7 mouse cellular contexts compared by ENCODE assay signal in the genomic region with DNA sequence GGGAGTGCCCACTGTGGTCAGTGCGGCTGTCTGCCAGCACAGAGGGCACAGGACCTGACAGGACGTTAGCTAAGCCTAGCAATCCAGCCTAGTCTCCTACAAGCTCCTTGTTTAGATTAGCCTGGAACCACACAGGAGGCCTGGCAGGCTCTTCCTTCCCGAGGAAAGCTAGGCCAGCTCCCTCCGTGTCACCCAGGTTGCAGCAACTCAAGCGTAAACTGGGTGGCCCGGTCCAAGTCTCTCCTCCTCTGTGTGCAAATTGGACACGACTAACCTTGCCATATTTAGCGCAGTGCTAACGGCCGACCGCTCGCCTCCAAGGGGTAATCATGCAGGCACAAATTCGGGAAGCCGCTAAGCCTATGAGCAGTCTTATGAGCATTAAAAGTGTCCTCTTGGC.
A peak's percentile ranks its signal among the peaks of the same experiment; 100 is the strongest.
DNase-seq lines count a peak whose midpoint lies in the region; ATAC-seq lines count a peak whose summit lies in the region.

No protein-coding gene starts in this region.

- ATAC-seq in cerebellum, adult (ENCODE audit: insufficient number of reproducible peaks, low FRiP score, low TSS enrichment) = peak; percentile 82
- peak; percentile 59 for ATAC-seq in hindbrain, embryonic 15.5 days (ENCODE audit: low FRiP score, low read depth)

- no peaks in the 10 kb centered on the region for H3K27me3 ChIP-seq in hindbrain, embryonic 15.5 days

- H3K36me3 ChIP-seq in hindbrain, embryonic 15.5 days = no peaks in the 10 kb centered on the region

- H3K9ac ChIP-seq in hindbrain, embryonic 15.5 days = 0 out of 2 replicates have a peak overlapping the region, but pooled peaks have one; percentile 5

- peaks cover 53% of the 10 kb centered on the region for H3K4me1 ChIP-seq in hindbrain, embryonic 15.5 days (replicated peaks)

- no peak overlapping the region for H3K4me3 ChIP-seq in hindbrain, embryonic 15.5 days

- H3K9me3 ChIP-seq in hindbrain, embryonic 15.5 days = no peaks in the 10 kb centered on the region

- 23% methylated on average over 14 of the region's 14 CpGs for WGBS in hindbrain, embryonic 15.5 days

- no peak overlapping the region for H3K4me2 ChIP-seq in hindbrain, embryonic 15.5 days

- peak overlapping the region; percentile 70 for H3K27ac ChIP-seq in hindbrain, embryonic 15.5 days (replicated peaks)

- peak; percentile 89 to 95 for DNase-seq in cerebellum, postnatal 14 days
- peak; percentile 39 for DNase-seq in lung, postnatal 25 days (ENCODE audit: low spot score)
- no peak for DNase-seq in layer of hippocampus, postnatal 14 days (ENCODE audit: low spot score in 2 of 2)
- no peak for DNase-seq in layer of hippocampus, adult 11-12 months (ENCODE audit: low spot score)
- DNase-seq in left cerebral cortex, adult 11 months (ENCODE audit: low spot score) = no peak

Comparison
In these comparisons a context has a peak if more than half of its experiments do, and no peak if none do; other contexts are left out.
1. DNase-seq: peak in cerebellum, postnatal 14 days (2 of 2) and lung, postnatal 25 days (single experiment); none in layer of hippocampus, postnatal 14 days (0 of 2), layer of hippocampus, adult 11-12 months (single experiment) and left cerebral cortex, adult 11 months (single experiment).